Mouse (Mus musculus) lung, postnatal 0 days (tissue): ENCODE data around the gene Slc11a1.

Experiments used
- CTCF ChIP-seq: IDR thresholded peaks from 2 replicates; pipeline ENCODE4 v1.5.1; 2016; ENCODE audit warnings: antibody characterized with exemption, mild to moderate bottlenecking
- EP300 ChIP-seq: IDR thresholded peaks from 2 replicates; pipeline ENCODE4 v1.6.1; 2016; ENCODE audit warnings: antibody characterized with exemption, mild to moderate bottlenecking, control low read depth

DNA sequence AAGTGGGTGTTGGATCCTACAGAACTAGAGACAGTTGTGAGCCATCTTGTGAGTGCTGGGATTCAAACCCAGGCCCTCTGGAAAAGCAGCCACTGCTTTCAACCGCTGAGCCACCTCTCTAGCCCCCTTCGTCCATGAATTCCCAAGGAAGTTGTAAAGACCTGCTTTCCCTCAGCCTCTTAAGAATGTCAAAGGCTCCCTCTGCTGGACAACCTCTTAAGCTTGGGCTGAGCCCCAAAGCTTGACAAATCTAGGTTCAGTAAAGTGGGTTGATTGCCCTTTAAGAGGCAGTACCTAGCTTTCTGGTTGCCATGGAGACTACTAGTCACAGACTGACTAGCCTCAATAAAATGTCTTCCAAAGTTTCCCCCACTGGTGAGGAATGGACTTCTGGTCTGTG lies 13.2 kb upstream of the Slc11a1 start, which contains the start of gene Catip:
- TF ChIP-seq CTCF = peak; percentile 90
- TF ChIP-seq EP300 = no peak
